Mouse (Mus musculus) brain, embryonic 18.5 days (tissue): ENCODE measurements around the gene Retreg3.

Experiments used
- DNase-seq: peaks from one replicate; pipeline ENCODE4 v3.0.0-alpha.2; 2012; ENCODE audit warnings: low read depth, low spot score

Gene Retreg3

DNA sequence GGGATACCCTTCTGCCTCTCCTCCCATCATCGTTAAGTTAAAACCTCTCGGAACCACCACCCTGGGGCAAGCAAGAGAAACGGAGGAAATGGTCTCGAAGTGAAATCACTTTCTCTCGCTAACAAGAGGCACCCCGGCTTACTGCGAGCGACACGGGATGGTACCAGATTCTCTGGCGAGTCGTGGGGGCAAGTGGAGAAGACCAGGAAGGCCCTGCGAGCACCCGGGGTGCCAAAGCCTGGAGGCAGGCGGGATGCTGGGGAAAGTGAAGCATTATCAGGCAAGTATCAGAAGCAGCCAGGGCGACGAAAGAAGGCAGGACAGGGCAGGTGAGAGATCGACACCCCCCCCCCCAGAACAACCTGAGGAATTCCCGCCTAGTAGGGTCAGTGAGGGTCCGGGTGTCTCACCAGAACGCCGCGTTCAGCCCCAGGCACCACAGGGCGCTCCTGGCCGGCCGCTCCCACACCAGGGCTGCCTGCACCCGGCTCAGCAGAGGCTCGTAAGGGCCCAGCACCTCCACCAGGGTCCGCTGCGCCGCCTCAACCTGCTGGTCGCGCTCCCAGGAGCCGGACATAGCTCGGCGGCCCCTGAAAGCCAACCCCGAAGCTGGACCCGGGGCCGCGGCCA lies 447 bp downstream of the Retreg3 start:
- DNase-seq = no peak

DNA sequence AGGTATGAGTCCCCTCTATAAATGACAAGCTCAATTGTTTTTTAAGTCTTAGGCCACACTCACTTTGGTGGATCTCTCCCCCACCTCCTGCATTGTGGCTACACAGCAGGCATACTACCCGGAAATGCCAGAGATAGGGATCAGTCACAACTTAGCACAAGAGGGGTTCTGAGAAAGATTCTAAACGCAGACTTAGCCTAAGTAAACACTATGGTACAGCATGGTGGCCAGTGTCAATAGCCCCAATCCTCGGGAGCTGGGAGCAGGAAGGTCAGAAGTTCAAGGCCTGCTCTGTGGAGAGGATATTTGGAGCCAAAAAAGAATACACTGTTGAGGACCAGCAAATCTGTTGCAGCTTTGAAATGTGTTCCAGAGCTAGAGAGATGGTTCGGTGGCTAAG lies 1.6 kb downstream of the Retreg3 start:
- DNase-seq = no peak

DNA sequence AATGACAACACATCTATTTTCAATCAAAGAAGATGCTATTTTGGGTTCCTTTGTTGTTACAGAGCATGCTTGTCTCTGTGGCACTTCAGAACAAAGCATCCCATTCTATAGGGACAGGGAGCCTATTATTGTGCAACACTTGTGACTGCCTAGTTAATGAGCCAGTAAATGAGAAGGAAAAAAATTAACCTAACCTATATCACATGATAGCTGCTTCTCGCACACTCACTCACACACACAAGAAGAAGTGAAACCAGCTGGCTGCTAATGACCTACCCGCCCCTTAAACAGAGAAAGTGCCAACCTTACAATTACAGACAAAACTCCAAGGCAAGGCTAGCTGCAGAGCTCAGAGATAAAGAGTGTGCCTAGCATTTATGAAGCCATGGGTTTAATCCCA lies 4.1 kb downstream of the Retreg3 start:
- no peak for DNase-seq

DNA sequence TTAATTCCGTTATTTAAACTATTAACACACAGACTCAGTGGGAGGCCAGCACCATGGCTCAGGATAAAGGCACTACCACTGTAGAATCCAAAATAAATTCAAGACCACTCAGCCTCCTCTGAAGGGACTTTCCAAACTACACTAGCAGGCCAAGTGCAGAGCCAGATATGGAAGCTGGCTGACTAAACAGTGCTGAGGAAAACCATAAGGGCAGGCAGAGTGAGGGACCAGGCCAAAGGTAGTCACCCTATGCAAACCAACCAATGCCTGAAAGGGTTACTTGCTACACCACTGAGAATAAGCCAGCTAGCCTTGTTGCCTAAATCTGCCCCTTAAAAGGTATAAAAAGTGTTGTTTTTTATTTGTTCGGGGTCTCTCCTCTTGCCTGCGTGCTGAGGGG lies 7.5 kb downstream of the Retreg3 start:
- DNase-seq = no peak

DNA sequence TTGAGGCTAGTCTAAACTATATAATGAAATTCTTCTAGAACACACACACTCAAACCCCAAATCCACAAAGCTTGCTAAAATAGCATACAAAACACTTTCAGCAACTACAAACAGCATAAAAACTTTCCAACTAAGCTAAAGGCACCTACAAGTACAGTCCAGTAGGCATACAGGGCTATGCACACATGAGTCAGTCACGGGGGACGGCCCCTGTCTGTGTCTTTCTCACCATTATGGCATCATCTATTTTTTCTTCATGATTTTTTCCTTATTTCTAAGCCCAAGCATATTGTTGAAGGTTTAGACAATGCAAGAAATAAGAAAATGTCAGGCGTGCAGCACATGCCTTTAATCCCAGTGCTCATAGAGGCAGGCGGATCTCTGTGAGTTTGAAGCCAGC lies 8.5 kb downstream of the Retreg3 start:
- no peak for DNase-seq

DNA sequence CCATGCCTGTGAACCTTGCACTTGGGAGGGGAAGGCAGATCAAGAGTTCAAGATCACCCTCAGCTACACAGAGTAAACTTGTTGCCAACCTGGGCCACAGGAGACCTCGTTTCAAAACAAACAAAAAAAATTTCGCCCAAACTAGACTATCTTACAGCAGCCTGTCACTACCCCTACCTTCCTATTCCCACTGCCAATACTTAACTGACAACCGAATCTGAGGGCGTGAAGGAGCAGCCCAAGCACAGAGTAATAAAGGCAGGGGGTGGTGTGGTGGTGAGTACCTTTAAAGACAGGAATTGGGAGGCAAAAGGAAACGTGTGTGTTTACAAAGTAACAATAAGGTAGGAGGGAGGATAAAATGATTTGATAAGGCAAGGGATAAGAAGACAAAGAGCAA lies 9.0 kb downstream of the Retreg3 start:
- no peak for DNase-seq

DNA sequence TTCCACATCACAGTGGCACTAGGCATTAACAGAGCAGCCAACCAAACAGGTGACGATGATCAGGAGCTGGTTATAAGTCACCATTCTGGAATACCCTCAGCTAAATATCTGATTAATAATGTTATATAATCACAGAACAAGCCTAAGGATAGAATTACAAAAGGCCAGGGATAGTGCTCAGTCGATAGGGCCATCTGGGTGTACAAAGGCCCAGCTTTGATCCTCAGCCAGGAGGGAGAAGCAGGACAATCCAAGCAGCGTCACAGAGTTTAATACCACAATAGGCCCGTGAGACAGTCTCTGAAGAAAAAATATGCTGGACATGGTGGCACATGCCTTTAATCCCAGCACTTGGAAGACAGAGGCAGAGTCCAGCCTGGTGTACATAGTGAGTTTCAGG lies 10.3 kb downstream of the Retreg3 start:
- no peak for DNase-seq

DNA sequence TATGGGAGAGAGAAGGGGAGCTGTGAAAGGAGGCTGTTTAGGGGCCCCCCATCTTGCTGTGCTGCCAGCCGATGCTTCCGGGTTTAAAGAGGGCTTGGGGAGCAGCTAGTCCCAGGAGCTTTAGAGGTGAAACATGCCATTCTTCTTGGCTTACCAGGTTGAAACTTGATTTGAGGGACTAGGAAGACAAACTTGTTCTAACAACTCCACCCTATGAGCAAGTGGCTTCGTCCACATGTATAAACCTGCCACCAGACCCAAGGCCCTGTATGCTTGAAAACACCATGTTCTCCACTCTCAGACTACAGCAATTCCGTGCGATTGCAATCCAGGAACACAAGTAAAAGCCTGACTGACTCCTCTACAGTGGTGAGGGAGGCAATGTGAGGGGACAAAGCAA lies 16.7 kb downstream of the Retreg3 start:
- DNase-seq = no peak

DNA sequence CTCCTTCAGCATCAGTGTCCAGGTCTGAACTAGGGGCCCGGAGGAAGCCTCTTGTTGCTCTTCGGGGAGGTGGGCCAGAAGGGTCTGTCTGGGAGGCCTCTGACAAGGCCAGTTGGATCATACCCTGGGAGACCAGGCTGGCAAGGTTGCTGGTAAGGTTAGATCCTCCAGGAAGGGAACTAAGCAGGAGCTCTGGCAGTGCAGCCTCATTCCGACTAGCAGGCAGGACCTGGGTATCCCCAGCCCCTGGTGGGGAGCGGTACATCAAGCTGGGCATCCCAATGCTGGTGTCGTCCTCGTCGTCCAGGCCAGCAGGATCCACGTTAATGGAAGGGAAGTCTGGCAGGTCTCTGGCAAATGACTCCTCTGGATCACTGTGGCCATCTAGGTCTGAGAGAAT lies 21.5 kb downstream of the Retreg3 start:
- DNase-seq = no peak

DNA sequence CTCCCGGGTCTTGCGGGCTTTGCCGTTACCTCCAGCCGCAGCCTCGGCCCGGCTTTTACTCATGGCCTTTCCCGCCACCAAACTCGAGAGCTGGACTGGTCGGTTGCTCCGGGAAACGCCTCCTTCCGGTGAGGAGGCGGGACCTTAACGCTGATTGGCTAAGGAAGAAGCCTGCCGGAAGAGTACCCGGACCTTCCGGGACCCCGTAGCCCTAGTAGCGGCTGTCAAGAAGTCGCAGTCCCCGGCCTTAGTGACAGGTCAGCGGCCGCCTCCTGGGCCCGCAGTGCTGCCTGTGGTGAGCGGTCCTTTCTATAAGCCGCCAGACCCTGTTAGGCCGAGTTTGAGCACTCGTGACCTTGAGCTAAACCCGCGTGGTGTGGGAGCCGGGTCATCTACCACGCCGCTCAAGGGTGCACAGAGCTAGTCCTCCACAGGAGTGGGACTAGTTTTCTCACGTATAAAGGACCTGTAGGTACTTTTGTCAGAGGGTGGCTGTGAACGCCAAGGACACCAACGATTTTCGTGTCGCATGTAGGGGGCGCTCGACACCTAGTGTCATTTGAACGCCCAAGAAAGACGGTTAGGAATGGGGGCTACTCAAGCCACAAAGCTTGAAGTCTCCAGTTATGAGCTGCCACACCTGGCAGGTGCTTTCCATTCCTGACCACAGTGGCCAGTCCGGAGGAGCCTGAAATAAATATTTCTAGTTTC lies 24.2 kb downstream of the Retreg3 start, which contains the start of gene Psmc3ip:
Gene Psmc3ip, minus strand, starts transcription at position 123 of the 711 bp plus-strand sequence.
- DNase-seq = peak; percentile 89

DNA sequence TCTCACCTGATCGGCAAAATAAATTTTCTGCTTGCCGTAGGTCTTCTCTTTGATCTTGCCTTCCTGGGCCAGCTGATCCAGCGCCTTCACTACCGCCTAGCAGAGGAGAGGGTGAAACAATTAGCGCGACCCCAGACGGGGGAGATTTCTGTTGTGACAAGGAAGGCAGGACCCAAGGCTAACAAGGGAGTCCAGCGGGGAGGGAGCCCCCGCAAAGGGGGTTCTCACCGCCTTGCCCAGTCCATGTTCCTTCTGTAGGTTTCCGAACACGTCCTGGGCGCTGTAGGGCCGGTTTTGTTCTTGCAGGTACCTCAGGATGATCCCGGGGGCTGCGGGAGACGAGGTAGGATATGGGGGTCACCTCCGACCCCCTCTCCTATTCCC lies 24.8 kb downstream of the Retreg3 start:
- DNase-seq = no peak

DNA sequence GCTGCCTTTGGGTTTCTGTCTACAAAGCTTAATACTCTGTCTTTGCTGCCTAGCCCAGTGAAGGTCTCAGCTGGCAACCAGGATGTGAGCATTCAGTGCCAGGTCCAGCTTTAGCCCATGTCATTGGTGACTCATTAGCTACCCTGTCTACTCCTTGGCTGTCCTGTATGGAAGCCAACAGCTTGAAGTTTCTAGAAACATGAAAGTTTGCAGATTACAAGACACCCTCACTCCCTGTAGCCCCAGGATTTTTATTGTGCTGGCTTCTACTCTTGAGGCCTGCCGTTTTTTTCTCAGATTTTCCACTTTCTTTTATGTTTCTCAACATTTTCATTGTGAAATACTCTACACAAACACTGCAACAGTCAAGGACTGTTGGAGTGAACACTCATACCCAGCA lies 29.8 kb downstream of the Retreg3 start:
- no peak for DNase-seq

DNA sequence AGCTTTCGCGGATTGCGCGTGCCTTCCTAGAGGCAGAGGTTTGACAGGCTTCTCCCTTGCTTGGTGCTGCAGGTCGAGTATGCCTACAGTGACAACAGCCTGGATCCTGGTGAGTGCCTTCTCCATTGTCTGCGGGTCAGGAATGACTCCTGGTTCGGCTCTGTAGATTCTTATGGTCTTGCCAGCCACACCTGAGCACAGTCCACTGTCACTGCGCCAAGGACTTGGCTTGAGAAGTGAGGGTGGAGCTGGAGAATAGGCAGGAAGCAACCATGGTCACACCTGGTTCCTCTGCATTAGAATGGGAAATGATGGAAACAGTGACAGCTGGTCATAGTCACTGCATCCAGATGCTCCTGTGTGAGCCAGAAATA lies 32.0 kb downstream of the Retreg3 start:
- DNase-seq = no peak

DNA sequence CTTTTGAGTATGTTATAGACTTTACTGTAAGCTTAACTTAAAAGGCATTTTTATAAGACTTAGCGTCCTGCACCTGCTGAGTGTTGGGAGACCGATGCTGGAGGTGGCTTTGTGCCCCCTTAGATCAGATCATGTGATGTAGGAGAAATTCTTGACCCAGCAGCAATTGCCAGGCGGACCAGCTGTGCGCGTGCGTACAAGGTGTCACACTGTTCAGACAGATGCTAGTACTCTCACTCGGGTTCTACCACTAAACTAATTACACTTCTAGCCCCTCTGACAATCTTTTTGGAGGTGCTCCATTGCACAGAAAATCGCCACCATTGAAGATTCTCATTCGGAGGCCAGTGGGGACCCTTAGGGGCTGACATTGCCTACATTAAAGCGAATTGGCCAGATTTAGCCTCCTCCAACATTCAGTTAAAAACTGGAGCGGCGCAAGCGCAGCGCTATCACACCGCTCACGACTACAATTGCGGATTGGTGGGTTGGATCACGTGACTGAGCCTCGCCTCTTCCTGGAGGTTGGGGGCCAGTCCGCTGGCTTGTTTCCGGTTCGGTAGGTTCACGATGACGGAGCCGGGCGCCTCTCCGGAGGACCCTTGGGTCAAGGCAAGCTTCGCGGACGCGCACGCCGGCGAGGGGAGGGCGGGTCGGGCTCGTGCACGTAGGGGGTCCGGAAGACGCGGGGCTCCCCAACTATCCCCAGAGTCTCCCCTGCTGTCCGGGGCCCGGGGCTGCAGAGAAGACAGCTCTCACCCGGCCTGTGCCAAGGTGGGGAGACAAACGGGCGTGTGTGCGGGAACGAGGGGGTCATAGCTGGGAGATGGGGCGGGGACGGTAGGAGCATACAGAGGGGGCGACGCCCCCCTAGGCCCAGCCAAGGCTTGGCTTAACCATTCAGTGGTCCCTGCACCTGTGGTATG lies 32.7 kb downstream of the Retreg3 start, which contains the start of gene Mlx:
Gene Mlx, plus strand, starts transcription at position 522 of the 926 bp plus-strand sequence.
- peak; percentile 85 for DNase-seq

DNA sequence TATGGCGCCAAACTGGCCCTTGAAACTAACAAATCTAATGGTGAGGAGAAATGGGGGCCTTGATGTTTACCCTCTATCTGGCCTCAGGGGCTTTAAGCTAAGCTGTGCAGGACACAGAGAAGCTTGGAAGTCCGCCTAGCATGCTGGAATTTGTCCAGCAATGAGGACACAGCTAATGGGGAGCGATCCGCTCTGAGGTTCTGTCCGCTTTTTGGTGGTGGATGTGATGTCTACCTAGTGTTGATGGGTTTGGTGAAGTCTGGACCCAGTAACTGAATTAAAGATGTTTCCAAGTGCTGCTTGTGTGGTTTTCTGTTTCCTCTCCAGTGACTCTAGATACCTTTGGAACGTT lies 33.4 kb downstream of the Retreg3 start:
- no peak for DNase-seq

DNA sequence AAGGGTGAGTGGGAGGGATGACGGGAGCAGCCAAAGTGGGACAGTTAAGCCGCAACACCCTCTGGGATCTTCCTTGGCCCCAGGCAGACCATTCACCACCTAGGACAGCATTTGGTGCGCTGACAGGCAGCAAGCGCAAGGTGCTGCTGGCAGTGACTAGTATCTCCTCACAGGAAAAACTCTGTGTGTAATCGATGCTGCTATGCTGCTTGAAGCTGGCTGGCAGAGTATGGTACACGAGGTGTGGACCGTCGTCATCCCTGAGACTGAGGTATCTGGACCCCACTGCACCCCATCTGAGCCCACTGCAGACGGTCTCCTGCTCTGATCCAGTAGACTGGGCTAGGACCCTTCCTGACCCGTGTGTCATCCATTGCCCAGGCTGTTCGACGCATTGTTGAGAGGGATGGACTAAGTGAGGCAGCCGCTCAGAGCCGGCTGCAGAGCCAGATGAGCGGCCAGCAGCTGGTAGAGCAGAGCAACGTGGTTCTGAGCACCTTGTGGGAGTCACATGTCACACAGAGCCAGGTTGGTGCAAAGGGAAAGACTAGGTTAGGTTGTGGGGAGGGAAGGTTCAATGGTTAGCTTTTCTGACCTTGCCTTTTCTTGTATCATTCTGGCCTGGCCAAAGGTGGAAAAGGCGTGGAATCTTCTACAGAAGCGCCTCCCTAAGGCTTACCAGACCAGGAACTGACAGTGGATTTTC lies 33.9 kb downstream of the Retreg3 start:
- no peak for DNase-seq

DNA sequence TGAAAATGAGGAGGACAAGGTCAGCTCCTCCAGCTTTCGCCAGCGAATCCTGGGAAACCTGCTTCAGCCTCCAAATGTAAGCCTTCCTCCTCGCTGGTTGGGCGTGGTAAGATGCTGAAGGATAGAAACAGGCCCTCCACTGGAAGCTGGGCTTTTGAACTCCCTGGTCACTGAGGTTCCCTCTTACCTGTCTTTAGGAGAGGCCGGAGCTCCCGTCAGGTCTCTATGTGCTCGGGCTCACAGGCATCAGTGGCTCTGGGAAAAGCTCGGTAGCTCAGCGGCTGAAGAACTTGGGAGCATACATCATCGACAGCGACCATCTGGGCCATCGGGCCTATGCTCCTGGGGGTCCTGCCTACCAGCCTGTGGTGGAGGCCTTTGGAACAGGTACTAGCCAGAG lies 34.9 kb downstream of the Retreg3 start:
- DNase-seq = no peak

DNA sequence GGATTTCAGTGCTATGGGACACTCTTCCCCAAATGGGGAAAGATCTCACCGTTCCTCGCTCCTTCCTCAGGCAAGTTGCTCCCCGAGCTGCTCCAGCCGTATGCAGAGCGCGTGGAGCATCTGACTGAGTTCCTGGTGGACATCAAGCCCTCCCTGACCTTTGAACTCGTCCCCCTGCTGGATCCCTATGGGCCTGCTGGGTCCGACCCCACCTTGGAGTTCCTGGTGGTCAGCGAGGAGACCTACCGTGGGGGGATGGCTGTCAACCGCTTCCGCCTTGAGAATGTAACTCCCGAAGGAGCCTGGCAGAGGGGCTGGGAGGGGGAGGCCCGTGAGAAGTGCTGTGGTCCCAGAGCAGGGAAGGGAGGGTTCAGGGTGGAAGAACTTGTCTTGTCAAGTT lies 35.4 kb downstream of the Retreg3 start:
- no peak for DNase-seq

DNA sequence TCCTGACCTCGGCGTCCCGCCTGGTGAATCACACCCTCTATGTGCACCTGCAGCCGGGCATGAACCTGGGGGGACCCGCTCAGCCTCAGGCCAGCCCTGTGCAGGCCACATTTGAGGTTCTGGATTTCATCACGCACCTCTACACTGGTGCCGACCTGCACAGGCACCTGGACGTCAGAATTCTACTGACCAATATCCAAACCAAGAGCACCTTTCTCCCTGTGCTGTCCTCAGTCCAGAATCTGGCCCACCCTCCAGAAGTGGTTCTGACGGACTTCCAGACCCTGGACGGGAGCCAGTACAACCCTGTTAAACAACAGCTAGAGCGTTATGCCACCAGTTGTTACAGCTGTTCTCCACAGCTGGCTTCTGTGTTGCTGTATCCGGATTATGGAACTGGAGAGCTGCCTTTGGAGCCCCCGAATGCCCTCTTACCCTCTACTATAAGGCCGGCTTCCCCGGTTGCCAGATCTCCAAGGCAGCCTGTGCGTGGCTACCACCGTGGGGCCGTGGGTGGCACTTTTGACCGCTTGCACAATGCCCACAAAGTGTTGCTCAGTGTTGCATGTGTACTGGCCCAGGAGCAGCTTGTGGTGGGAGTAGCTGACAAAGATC lies 36.5 kb downstream of the Retreg3 start:
- no peak for DNase-seq

DNA sequence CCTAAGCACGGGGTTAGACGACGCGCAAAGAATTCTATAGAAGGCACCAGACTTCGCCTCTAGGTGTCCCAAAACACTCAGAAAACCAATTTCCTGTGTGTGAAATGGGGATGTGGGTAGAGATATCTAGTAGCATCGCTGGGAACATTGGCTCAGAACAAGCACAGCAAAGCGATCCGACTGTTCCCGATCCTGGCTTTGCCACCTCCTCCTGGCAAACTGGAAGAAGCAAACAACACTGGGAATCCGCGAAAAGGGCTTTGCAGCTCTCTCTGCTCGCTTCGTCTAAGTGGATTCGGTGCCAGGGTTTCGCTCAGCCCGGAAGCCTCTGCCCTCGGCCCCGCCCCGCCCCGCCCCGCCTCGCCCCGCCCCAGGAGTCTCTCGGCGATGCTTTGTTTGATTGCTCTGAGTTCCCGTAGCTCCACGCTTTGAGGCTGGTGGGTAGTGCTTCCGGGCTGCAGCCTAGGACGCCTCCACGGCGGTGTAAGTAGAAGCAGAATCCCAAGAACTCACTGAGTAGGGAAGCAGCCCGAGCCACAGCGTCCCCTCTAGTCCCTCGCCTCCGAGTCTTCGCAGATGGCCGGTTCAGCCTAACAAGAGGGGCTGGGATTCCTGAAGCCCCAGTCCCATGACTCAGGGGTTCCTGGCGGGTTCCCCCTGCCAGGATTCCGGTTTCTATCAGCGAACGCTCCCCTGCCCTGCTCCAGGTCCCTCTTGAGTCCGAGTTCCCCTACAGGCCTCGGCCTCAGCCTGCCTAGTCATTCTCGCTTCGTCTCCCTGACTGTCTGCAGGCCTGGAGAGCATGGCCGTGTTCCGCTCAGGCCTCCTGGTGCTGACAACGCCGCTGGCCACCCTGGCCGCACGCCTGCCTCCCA lies 37.2 kb downstream of the Retreg3 start, which contains the start of gene Coasy:
Gene Coasy, plus strand, starts transcription at position 358 of the 875 bp plus-strand sequence.
- peak; percentile 89 for DNase-seq
